Mouse (Mus musculus) adrenal gland, adult 8-10 months (tissue): Measurements from ENCODE around the gene Nectin1. TPM values are rescaled to one million over a fixed set of nuclear protein-coding genes. Genes with fewer than 3 reads are reported as not detected.
A peak's percentile ranks its signal among the peaks of the same experiment; 100 is the strongest.

Source experiments
- DNase-seq: peaks from one replicate; pipeline ENCODE4 v3.0.0; 2022
- total RNA-seq, 4 experiments: library from RNA; stranded (reverse); gene quantifications; 2 replicates each; pipeline ENCODE4 v1.2.4; 2022

The Nectin1 gene
- total RNA-seq, 4 experiments from 2014 or later: 39.3 to 61.3 (median 50.2) TPM

DNA sequence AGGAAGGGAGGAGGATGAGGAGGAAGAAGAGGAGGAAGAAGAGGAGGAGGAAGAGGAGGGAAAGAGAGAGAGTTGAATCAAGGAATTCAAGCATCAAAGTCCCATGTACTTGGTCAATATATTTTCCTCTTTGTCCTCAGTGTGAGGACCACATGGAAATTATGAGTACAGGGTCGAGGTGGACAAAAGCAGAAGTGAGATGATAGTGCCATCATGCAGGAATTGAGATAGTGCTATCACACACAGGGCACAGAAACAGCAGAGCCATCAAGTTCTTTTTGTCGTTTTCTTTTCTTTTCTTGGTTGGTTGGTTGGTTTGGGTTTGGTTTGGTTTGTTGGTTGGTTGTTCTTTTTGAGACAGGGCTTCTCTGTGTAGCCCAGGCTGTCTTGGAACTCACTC, 2.5 kb upstream of the Nectin1 start:
- no peak for DNase-seq

- DNase-seq: no peak
Observed at GRCm38 (mm10) chr9:43742066-43742465, 1.7 kb upstream of the Nectin1 start.

GRCm38 (mm10) chr9:43742902-43743646, 710 bp upstream of the Nectin1 start:
- peak; percentile 83 for DNase-seq

DNA sequence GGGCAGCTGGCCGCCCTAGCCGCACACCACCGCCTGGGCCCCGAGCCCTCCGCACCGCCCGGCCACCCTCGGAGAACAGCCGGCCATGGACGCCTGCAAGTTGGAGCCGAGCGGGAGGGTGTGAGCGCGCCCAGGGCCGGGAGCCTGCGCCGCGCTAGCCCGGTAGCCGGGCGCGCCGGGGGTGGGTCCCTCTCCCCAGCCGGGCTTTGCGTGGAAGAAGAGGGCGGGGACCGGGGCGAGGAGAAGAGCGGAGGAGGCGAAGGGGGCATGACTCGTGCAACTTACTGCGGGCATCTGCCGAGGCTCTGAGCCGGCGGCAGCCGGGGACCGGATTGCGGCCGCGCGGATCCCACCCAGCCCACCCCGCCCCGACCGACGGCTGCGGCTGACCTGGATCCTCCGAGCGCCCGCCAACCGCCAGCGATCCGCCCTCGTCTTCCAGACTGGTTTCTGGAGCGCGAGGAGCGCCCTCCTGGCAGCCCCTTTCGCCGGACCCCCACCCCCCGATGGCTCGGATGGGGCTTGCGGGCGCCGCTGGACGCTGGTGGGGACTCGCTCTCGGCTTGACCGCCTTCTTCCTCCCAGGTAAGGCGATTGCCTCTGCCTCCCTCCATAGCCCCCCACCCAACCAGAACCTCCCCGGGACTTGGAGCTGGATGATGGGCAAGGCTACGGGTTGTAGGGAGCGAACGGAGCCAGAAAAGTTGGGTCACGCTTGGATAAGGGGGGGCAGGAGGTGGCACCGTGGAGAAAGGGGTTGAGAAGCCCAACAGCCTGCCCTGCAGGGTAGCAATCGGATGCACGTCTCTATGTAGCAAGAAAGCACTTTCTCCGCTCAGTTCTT, 576 bp downstream of the Nectin1 start:
- peak; percentile 32 for DNase-seq

DNA sequence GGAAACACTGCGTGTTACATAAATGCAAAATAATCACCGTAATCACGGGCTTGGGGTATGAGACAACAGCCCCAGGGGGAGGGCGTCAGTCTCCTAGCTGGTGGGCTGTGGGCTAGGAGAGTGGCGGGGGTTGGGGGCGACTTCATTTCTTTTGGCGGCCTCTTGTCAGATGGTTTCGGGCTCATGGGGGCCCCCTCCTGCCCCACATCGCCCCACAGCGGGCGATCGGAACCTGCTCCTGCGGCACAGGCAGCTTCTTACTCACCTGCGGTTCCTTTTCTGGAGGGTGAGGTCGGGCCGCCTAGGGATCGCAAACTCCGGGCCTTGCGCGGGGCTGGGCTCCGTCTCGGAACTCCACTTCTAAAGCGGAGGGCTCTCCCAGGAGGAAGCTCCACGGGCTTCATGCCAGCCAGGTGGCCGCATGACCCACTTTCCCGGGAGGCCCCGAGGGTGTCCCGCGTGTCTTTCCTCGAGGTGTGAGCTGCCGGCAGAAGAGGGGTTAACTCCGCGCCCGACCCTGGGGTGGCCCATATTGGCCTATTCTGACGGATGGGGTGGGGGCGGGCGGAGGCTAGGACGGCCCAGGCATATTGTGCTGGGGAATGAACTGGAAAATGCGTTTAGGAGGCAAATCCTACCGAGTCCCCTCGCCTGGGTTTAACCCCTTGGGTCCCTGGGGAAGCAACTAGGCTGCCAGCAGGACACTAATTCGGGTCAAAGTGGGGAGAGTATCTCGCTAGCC, 1.4 kb downstream of the Nectin1 start:
- no peak for DNase-seq

DNA sequence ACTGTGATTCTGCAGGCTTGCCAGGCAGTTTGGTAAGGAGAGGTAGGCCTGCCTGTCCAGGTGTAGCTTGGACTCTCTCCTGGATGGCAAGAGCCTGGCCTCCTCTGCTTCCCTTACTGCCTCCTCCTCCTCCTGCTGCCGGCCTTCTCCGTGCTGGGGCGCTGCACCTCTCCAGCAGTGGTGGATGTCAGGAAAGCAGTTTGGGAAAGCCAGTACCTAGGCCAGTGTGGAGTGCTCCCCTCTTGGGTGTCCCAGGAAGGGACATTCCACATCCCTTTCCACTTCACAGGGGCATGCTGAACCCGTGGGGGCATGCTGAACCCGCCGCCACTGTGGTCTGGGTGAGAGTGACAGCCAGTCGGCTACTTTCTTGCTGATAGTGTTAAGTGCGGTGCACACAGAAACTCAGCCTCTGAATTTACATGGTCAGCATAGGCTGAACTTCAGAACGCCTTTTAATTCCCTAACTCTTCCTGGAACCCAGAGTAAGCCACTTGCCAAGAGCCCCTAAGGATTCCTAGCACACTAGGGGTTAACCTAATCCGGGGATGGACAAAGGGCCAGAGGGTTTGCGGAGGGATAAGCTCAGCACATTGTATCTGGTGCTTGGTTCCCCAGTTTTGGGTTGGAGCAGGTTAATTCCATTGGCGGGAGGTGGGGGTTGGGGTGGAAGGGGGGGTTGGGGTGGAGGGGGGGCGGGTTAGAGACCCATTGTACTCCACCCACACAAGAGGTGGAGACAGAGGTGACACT, 2.3 kb downstream of the Nectin1 start:
- no peak for DNase-seq

GRCm38 (mm10) chr9:43747710-43748109, 3.9 kb downstream of the Nectin1 start:
- no peak for DNase-seq

GRCm38 (mm10) chr9:43748519-43748918, 4.7 kb downstream of the Nectin1 start:
- no peak for DNase-seq

DNA sequence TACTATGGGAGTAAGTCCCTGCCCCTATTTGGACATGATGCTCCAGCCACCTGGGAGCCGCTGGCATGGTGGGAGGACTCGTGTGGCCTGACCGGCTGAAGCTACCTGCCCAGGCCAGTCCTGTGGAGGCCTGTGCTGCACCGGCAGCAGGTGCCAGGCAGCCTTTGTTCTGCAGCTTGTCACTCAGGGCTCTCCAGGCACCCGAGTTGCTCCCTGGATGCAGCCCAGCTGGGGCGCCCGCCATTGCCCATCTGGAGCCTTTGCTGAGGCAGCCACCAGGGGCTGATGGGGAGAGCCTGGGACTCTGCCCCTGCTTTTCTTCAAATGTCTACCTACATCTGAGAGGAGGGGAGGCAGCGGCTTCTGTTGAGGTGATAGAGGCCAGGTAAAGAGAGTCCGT, 6.3 kb downstream of the Nectin1 start:
- DNase-seq: no peak

GRCm38 (mm10) chr9:43751111-43751510, 7.3 kb downstream of the Nectin1 start:
- DNase-seq: no peak

GRCm38 (mm10) chr9:43753481-43753880, 9.7 kb downstream of the Nectin1 start:
- no peak for DNase-seq

GRCm38 (mm10) chr9:43754083-43754482, 10.3 kb downstream of the Nectin1 start:
- no peak for DNase-seq

DNA sequence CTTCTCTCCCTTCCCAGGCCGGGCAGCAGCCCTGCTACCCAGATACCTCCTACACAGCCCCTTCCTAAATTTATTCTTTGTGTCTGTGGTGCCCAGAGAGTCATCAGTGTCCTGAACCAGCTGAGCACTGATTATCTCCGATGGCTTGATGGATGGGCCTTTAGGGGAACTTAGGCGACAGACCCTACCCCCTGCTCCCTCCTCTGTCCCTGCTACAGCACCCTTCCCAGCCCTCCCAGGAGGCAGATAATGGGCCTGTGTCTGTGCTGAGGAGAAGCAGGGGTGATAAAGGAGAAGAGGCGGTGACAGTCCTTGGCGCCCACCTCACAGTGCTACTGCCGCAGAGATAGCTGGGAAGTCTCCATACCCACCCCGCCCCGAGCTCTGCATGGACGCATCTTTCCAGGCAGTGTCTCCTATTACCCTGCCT, 11.0 kb downstream of the Nectin1 start:
- no peak for DNase-seq

DNA sequence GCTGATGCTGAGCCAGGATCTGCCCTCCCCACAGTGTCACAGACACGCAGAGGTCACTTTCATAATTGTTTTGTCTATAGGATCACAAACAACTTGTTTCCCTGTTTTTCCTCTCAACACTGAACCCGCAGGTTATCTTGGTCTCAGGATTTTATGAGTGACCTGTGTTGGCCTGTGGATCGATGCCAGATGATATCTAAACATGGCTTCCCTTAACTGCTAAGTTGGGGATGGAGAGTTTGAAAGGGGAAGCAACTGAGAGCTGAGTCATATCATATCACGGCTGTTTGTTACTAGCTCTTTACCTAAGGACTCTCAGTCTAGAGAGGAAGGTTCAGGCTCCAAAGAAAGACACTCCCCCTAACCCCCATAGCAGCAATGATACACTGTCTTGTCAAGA, 11.7 kb downstream of the Nectin1 start:
- no peak for DNase-seq

DNA sequence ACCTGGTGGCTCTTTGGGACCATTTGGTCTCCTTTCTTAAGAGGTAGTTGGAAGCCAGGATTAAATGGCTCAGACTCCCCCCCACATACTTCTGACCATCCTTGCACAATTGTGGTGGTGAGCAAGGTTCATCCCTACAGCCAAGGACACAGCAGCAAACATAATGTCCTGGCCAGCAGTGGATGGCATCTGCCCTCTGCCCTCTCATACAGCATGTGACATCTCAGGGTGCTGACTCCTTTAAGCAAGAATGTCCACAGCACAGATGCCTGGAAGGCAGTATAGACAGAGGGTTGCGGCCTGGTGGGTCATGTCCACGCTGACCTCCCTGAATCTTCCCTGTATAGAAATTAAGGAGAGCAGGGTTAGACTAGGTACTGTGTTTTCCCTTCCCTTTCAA, 12.1 kb downstream of the Nectin1 start:
- DNase-seq: no peak

- no peak for DNase-seq
Observed at GRCm38 (mm10) chr9:43757225-43757624, 13.4 kb downstream of the Nectin1 start.

DNA sequence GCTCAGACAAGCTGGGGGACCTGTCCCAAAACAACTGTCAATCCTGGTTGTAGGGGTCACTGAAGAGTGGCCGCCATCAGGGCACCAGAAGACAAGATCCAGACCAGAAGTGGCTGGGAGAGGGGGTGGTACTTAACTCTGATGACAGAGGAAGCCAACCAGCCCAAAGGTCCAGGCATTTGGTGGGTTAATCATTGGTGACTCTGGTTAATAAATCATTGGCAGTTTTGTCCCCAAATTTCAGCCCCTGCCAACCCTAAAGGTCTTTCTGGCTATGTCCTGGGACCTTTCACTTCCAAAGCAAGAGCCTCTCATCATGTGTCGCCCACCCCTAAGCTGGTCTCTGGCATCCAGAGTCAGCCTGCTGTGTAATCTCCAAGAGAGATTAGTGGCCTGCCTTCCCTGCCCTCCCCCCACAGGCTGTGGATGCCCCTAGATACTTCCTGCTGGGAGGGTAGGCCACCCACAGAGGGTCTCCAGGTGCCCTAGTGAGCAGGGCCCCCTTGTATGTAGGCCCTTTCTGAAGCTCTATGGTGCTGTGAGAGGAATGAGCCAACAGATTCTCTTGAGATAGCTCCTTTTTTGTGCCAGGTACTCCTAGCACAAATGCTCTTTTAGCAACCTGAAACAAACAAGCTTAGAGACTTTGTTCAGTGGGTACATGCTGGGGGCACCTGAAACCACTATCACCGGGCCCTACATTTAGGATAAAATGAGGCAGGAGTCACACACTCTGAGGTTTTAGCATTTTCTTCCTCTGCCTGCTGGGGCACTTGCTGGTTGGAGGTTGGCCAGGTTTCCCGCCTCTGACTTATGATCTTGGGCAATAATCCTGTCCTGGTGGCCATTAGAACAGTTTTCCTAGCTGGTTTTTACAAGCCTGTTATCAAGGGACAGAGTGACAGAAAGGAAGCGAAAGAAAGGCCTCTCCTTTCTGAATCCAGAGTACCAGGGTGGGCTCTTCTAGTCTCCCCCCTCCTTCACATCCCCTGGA, 14.5 kb downstream of the Nectin1 start:
- DNase-seq: no peak

DNA sequence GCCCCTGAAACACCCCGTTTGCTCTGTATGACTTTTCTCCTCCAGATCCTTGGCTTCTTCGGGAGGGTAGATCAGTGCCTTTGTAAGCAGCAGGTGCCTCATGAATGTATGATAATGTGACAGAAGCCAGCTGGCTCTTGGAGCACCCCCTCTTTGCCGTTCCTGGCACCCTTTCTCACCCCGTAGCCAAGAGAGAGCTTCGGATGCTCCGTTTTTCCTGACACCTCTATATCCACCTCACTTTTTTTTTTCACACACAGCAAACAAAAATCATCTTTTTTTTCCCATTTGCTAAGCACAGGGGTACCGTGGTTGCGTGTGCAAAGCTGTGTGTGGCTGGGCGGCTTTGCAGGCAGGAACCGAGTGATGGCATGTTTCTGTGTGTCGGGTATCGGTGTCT, 16.3 kb downstream of the Nectin1 start:
- no peak for DNase-seq

GRCm38 (mm10) chr9:43761181-43761820, 17.5 kb downstream of the Nectin1 start:
- DNase-seq: no peak

GRCm38 (mm10) chr9:43761941-43762340, 18.2 kb downstream of the Nectin1 start:
- no peak for DNase-seq
